ENCODE assay signal across 8 mouse cellular contexts in the genomic region with DNA sequence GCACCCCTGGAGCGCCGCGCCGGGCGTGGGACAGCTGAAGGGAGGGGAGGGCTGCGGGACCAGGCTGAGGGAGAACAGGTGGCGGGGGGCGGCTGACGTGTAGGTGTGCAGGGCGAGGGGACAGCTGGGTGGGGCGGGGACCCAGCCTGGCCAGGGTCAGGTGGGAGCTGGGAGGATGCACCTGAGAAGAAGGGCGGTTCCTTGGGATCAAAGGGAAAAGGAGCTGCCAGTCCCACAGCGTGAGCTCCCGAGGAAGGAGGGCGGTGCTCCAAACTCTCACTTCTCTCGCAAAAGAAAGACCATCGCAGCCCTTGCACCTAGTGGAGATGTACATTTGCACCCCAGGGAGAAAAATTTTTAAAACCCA. TPM values are rescaled to one million over a fixed set of nuclear protein-coding genes. Genes with fewer than 3 reads are reported as not detected.
DNase-seq lines count a peak whose midpoint lies in the region; ATAC-seq and TF ChIP-seq lines count a peak whose summit lies in the region.

A gene (plus strand): TSS at position 252 of the 367 bp plus-strand sequence.

- H3K4me2 ChIP-seq in lung, embryonic 14.5 days = peak within 1 kb of the TSS; percentile 97
- H3K4me2 ChIP-seq in midbrain, embryonic 16.5 days (ENCODE audit: low read length) = peak within 1 kb of the TSS; percentile 94

- peaks cover 8% of the 10 kb centered on the region for H3K36me3 ChIP-seq in lung, embryonic 14.5 days (ENCODE audit: insufficient read depth)
- peaks cover 32% of the 10 kb centered on the region for H3K36me3 ChIP-seq in embryonic facial prominence, embryonic 10.5 days (replicated peaks)
- H3K36me3 ChIP-seq in heart, embryonic 10.5 days = peaks cover 16% of the 10 kb centered on the region
- no peaks in the 10 kb centered on the region for H3K36me3 ChIP-seq in midbrain, embryonic 16.5 days (ENCODE audit: control insufficient read depth, insufficient read depth, low read length)

- WGBS in lung, embryonic 14.5 days = under 1% methylated on average over 17 of the region's 17 CpGs
- WGBS in embryonic facial prominence, embryonic 10.5 days = under 1% methylated on average over 17 of the region's 17 CpGs
- under 1% methylated on average over 17 of the region's 17 CpGs for WGBS in heart, embryonic 10.5 days
- 0% methylated on average over 17 of the region's 17 CpGs for WGBS in midbrain, embryonic 16.5 days

- ATAC-seq in lung, embryonic 14.5 days (ENCODE audit: insufficient read depth) = no peak
- no peak; the same call in 1 of the 2 replicates for ATAC-seq in midbrain, embryonic 16.5 days

- peak within 1 kb of the TSS; percentile 82 for H3K4me3 ChIP-seq in lung, embryonic 14.5 days (ENCODE audit: low read depth, low read length)
- peak within 1 kb of the TSS; percentile 91 for H3K4me3 ChIP-seq in embryonic facial prominence, embryonic 10.5 days
- peak within 1 kb of the TSS; percentile 89 for H3K4me3 ChIP-seq in heart, embryonic 10.5 days
- H3K4me3 ChIP-seq in midbrain, embryonic 16.5 days (ENCODE audit: low read depth, low read length) = peak within 1 kb of the TSS; percentile 92

- H3K27ac ChIP-seq in lung, embryonic 14.5 days (ENCODE audit: low read depth) = peak within 1 kb of the TSS; percentile 97
- peak within 1 kb of the TSS; percentile 91 for H3K27ac ChIP-seq in embryonic facial prominence, embryonic 10.5 days (replicated peaks)
- peak within 1 kb of the TSS; percentile 94 for H3K27ac ChIP-seq in heart, embryonic 10.5 days
- H3K27ac ChIP-seq in midbrain, embryonic 16.5 days (ENCODE audit: low read length) = peak within 1 kb of the TSS; percentile 91

- DNase-seq in lung, embryonic 14.5 days = peak; percentile 57
- DNase-seq in lung, postnatal 14 days = no peak
- DNase-seq in embryonic facial prominence, embryonic 10.5 days (ENCODE audit: low spot score) = no peak
- no peak for DNase-seq in heart, embryonic 10.5 days (ENCODE audit: low spot score)
- DNase-seq in layer of hippocampus, postnatal 36 days = no peak
- no peak for DNase-seq in cerebellum, adult 9-11 months
- DNase-seq in kidney, adult 11 months = no peak

- no peak for TF ChIP-seq CTCF in lung, embryonic 14.5 days (IDR thresholded peaks at IDR 0.05; ENCODE audit: low read depth)

- H3K27me3 ChIP-seq in lung, embryonic 14.5 days (ENCODE audit: insufficient read depth, low read length) = no peaks in the 10 kb centered on the region
- H3K27me3 ChIP-seq in embryonic facial prominence, embryonic 10.5 days (replicated peaks; ENCODE audit: low read depth, poor library complexity, severe bottlenecking) = no peaks in the 10 kb centered on the region
- no peaks in the 10 kb centered on the region for H3K27me3 ChIP-seq in heart, embryonic 10.5 days (ENCODE audit: insufficient read depth, poor library complexity, severe bottlenecking)
- no peaks in the 10 kb centered on the region for H3K27me3 ChIP-seq in midbrain, embryonic 16.5 days (ENCODE audit: control insufficient read depth, insufficient read depth, low read depth, low read length)

- H3K4me1 ChIP-seq in lung, embryonic 14.5 days (ENCODE audit: insufficient read depth) = peaks cover 23% of the 10 kb centered on the region
- peaks cover 27% of the 10 kb centered on the region for H3K4me1 ChIP-seq in embryonic facial prominence, embryonic 10.5 days
- peaks cover 23% of the 10 kb centered on the region for H3K4me1 ChIP-seq in heart, embryonic 10.5 days
- H3K4me1 ChIP-seq in midbrain, embryonic 16.5 days (ENCODE audit: control insufficient read depth, insufficient read depth, low read length) = peaks cover 16% of the 10 kb centered on the region

- H3K9ac ChIP-seq in lung, embryonic 14.5 days = peak within 1 kb of the TSS; percentile 88
- peak within 1 kb of the TSS; percentile 81 for H3K9ac ChIP-seq in midbrain, embryonic 16.5 days (ENCODE audit: low read depth, low read length)

- H3K9me3 ChIP-seq in lung, embryonic 14.5 days (ENCODE audit: low read depth, low read length) = no peaks in the 10 kb centered on the region
- H3K9me3 ChIP-seq in embryonic facial prominence, embryonic 10.5 days = no peaks in the 10 kb centered on the region
- no peaks in the 10 kb centered on the region for H3K9me3 ChIP-seq in heart, embryonic 10.5 days
- H3K9me3 ChIP-seq in midbrain, embryonic 16.5 days (replicated peaks; ENCODE audit: control insufficient read depth, low read length, poor library complexity, severe bottlenecking) = no peaks in the 10 kb centered on the region

RNA-seq across cellular contexts. Expression of the gene that starts here (rescaled TPM):
- polyA plus RNA-seq in lung, embryonic 14.5 days (2014; fragmentation: Nextera tagmentation; extraction: Ambion mirVana) = 123 and 127 TPM in 2 replicates
- polyA plus RNA-seq in embryonic facial prominence, embryonic 10.5 days (2016; fragmentation: Nextera tagmentation; extraction: Ambion mirVana) = 135 and 141 TPM in 2 replicates
- polyA plus RNA-seq in heart, embryonic 10.5 days (2016; fragmentation: Nextera tagmentation; extraction: Ambion mirVana) = 114 and 129 TPM in 2 replicates
- total RNA-seq in layer of hippocampus, postnatal 36 days (2021) = 10 to 100 TPM; 64.7 to 68.5 TPM
- 87.6 and 89.7 TPM in 2 replicates for polyA plus RNA-seq in midbrain, embryonic 16.5 days (2015; fragmentation: Nextera tagmentation; extraction: Ambion mirVana)
